Mouse (Mus musculus) kidney, adult 18-20 months (tissue): ENCODE results near the gene Slain2.

Source experiments
- DNase-seq: peaks from one replicate; pipeline ENCODE4 v3.0.0; 2021

Slain2 gene

GRCm38 (mm10) chr5:72913648-72914557 is at the start of gene Slain2:
Slain2 (plus strand) TSS chr5:72914304.
- DNase-seq = peak; percentile 98

GRCm38 (mm10) chr5:72864654-72865178 is 49.4 kb upstream of the Slain2 start:
- no peak for DNase-seq

DNA sequence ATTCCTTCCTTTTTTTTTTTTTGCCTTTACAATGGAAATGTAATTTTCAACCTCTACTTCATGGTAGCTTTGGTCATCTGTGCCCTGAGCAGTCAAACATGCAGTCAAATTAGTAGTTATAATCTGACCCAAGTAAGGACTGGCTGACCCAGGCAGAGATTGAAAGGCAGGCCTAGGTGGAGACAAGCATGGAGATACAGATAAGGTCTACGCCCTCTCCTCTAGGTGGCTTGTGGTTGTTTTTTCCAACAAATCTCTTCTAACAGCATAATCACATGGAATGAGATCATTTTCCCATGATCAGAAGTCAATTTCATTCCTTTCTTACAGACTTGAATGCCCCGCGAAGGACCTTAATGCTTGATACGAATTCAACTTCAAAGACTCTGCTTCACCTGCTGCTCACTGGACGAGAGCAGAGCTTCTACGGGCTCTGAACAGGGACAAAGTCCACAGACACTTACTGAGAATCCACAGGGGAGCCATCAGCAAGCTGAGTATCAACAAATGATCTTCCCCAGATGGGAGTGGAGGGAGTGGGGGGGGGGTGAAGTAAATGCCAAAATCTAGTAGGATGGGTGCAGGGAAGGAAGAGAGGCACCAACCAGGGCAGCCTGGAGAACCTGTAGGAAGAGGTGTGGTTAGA is 47.7 kb upstream of the Slain2 start:
- DNase-seq = no peak

- peak; percentile 26 for DNase-seq
Measured at GRCm38 (mm10) chr5:72867036-72867672, 47.0 kb upstream of the Slain2 start.

DNA sequence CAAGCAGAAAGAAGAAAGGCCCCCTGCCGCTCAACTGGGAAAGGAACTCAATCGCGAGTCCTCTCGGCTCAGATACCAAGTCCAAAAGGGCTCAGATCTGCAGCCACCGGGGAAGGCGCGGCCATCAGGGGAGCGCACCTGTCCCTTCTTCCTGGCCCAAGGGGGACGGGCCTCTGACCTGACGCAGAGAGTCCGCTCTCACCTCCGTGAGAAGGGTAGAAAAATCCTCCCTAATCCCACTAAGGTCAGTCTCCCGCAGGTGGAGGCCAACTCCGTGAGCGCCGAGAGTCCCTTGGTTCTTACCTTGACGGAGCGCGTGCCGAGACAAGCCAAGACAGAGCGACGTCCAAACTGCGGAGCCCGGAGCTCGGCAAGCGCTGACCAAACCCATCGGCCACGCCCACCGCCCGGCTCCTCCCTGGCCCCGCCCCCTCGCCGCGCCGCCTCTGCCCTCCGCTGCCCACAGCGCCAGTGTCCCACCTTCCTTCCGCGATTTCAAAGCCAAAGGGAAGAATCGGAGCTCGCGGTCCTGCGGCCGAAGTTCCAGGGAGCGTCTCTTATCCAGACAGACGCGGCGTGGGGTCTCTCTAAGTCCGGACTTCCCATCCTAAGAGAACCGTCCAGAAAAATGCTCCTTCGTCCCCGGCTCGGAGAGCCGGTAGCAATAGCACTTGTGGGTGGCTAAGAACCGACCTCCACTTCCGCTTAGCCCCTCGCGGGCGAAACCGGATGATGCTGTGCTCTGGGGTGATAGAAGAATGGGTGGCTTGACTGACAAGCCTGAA is 45.8 kb upstream of the Slain2 start, which contains the start of gene Tec:
Gene Tec, minus strand, starts transcription at position 393 of the 785 bp plus-strand sequence.
- DNase-seq = peak; percentile 96

DNA sequence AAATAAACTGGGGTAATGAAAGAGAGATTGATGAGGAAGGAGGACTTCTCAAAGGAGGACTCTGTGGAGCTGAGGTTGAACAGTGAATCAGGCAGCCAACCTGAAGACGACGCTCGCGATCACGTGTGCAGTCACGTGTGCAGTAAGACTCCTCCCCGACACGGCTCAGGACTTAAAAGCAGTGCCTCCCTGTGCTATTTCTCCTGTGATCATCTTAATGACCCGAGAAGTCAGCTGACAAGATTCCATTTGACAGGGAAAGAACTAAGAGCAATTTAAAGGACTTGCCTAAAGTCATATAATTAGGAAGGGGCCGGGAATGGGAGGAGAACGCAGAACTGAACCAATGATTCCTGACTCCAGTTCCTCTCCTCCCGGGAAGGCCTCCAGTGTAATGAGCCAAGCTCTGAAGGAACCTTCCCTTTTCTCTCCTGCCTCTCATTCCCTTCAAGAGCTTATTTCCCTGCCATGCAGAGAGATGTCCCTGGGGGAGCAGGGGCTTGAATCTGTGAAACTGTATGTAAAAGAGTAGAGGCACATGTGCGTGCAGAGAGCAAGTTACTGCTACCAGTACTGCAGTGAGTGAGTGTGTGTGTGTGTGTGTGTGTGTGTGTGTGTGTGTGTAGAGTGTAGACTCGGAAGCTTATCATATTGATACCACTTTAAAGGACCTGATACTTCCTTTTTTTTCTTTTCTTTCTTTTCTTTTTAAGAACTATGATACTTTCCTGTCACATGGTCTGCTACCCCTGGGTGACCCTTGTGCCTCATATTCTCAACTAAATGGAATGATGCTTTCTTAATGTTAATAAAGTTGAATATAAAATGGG is 44.1 kb upstream of the Slain2 start:
- peak; percentile 52 for DNase-seq

DNA sequence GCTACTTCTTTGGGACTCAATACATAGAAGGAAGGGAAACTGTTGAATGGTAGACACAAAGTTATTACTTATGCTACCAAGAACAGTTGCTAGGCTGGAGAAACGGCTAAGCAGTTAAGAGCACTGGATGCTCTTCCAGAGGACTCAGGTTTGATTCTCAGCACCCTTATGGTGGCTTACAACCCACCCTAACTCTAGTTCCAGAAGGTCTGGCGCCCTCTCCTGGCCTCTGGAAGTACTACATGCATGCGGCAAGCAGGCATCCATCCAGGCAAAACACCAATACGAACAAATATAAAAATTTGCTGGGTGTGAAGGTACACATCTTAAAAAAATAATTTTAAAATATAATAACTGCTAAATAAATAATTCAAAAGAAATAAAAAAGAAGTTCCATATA is 43.0 kb upstream of the Slain2 start:
- no peak for DNase-seq

DNA sequence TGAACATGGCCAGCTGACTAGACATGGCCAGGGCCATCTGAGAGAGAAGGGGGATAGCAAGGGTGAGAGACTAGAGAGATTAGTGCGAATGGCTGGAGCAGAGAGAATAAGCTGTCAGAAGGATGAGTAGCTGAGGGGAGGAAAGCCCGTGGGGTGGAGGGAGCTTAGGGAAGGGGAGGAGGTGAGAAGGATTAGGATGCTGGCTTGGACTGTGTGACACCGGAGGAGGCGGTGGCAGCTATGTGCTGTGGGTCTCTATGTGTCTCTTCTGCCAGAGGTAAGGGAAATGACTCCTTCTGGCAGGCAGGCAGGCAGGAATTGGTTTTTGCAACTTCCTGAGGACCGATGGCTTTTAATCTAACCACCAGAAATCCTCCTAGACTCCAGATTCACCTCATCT is 34.4 kb upstream of the Slain2 start:
- DNase-seq = no peak

- no peak for DNase-seq
Measured at GRCm38 (mm10) chr5:72881748-72882411, 32.2 kb upstream of the Slain2 start.

DNA sequence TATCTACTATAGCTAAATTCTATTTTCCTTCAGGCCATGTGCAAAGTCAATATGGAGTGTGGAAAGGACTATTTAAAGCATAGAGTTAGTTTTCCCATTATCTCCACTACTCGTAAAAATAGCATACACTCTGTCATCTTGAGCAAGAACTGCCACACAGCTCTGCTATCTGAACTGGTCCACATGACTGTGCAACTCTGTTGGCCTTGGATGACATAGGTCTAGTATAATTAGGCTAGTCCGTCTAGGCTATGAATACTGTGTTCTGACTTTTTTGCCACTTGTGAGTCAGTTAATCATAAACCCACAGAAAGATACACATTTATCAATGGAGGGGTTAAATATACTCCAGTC is 31.7 kb upstream of the Slain2 start:
- DNase-seq = no peak

GRCm38 (mm10) chr5:72883706-72884105 is 30.4 kb upstream of the Slain2 start:
- no peak for DNase-seq

DNA sequence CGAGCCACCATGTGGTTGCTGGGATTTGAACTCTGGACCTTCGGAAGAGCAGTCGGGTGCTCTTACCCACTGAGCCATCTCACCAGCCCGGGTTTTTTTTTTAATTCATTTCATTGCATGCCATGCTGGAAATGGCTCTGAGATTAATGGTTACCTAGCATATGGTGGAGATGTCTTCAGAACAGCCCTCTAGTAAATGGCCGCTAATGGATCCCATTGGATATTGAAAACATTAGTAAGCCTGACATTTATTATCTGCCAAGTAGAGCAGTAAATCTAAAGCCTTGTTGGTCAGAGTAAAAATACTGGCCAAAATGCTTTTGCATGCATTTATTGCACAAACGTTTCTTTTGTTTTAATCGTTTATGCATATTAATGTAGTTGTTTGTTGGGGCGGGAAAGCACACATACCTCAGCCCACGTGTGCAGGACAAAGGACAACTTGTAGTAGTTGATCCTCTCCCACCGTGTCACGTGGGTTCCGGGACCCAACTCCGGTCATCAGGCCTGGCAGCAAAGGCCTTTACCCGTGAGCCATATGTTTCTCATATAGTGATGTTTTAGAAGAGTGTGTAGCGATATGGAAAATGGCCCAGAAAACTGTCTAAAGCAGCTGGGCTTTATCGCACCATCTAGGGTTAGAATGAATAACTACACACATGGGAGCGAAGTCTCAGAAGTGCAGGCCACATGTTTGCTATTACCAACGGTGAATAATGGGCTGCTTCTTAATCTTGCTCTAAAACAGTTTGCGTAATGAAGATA is 27.5 kb upstream of the Slain2 start:
- DNase-seq = no peak

- no peak for DNase-seq
Measured at GRCm38 (mm10) chr5:72888260-72888659, 25.8 kb upstream of the Slain2 start.

DNA sequence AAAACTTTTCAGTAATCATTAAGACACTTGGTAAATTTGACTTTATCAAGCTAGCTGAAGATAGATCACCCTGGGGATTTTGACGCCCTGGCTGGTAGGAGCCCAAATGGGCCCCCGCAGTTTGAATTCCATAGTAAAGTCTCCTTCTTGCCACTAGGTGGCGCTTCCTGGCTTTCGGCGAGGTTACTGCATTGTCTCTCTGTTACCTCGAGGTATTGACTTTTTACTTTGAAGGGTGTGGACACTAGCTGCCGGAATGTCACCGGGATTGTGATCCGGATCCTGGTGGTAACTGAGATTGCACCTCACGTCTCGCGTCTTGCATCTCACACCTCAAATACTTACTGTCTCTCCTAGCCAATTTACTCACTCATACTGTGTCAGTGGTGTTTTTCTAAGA is 22.6 kb upstream of the Slain2 start:
- peak; percentile 60 for DNase-seq

DNA sequence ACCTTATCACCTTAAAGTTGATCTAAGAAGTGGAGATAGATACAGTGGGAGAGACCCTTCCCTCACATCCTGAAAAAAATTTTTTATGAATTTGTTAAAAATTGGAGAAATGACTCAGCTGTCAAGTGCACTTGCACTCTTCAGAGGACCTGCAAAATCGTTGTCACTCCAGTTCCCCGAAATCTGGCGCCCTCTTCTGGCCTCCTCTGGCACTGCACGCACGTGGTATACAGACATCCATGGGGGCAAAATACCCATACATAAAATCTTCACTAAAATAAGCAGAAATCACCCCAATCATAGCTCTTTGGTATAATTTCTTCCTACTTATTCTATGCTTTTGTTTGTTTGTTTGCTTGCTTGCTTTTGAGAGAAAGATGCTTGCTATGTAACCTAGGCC is 20.1 kb upstream of the Slain2 start:
- no peak for DNase-seq

DNA sequence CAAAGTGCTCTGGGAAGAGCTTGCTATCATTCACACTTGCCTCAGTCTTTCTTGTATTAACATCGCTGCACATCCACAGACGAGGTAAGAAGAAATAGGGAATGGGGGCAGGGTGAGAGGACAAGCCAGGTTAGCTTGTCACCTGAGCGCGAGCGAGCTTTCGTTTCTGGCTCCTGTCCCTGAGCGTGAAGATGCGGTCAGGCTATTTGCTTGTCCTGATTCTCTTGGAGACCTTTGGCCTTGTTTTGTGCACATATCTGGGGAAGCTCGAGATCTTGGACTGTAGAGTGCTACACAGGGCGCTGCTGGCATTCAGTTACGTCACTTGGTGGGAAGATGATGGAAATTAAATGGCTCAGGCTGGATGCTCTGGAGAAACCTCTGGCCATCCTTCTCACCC is 18.8 kb upstream of the Slain2 start:
- DNase-seq = no peak

DNA sequence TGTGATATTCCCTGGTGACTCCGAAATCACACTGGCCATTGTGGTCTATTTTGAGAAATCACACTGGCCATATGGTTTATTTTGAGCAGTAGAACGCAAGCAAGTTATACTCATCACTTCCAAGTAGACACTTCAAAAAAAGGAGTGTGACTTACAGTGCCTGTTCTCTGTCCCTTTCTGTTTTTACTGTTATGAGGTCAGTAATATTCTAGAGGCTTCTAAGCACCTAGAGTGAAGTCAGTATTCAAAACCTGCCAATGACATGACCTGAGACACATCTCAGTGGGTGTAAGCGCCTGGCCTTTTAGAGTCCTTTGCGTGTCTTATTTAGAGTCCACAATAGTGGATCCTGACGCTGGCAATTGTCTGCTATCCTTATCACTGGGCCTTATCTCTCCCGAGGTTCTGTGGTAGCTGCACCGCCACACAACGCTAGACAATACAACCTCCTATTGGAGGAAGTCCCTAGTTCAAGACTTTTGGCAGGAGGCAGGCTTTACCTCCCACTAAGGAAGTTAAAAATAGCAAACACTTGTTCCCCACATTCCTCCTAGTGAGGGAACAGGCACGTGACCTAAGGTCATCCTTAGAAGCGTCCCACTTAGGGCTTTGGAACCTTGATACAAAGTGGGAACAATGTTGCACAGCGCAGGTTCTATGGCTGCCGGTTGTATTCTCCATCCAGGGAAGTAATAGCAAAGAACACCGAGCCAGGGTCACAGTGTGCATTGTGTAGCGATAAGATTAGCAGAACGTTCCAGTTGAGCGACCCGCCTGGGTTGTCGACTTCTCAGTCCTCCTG is 17.4 kb upstream of the Slain2 start:
- peak; percentile 6 for DNase-seq

DNA sequence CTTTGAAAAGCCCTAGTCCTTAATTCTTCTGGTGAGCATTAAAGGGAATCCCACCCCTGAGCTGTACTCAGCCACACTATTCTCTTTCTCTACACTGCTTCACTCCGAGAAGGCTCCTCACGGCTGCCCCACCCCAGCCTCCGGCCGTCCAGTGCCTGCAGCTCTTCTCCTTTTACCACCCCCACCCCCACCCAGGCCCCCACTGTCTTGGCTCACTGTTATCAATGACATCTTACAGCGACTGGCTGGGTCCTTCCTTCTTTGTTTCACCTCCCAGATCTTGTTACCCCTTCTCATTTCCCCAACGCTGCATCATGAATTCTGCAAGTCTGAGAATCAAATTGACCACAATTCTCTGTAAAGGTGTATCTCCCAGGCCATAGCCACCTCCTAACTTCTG is 16.1 kb upstream of the Slain2 start:
- no peak for DNase-seq

DNA sequence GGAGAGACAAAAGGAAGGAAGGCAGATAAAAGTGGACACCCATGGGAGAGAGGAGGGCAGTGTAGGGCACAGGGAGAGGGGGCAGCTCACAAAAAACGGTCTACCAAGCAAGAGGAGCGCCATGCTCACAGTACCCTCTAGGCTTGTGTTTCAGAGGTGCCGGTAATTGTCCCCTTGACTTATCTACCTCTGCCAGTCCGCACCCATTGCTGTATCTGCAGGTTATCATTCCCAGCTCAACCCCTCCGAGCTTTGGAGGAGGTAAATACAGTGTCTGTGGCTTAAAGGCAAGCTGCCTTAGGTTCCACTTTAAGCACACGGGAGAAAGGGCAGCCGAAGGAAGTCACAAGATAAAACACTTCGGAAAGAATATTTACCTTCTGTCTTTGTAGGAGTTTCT is 14.8 kb upstream of the Slain2 start:
- no peak for DNase-seq

DNA sequence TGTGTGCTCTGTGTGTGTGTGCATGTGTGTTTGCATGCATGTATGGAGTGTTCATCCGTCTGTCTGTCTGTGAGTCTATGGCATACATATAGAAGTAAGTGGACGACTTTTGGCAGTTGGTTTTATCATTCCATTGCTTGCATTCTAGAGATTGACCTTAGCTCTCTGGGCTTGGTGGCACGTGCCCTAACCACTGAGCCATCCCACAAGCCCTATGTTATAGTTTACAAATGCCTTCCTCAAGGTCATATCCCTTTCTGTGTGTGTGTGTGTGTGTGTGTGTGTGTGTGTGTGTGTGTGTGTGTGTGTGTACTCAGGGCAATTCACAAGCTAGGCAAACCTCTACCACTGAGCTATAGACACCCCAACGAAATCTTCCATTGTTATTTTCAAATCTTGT is 12.2 kb upstream of the Slain2 start:
- DNase-seq = no peak
